Mouse (Mus musculus) testis, adult 10 weeks (tissue): ENCODE measurements around the gene Ctsa. TPM values are rescaled to one million over a fixed set of nuclear protein-coding genes. Genes with fewer than 3 reads are reported as not detected.

Experiments
- polyA plus RNA-seq: library from polyadenylated mRNA; stranded (reverse); fragments of 350-450 nt; fragmentation: Illumina TruSeq; extraction: RNeasy Lipid Tissue Mini Kit (QIAGEN cat#74804); gene quantifications from one replicate; pipeline ENCODE4 v1.2.3, GENCODE M21; 2014; ENCODE audit warnings: low read depth, low replicate concordance

The Ctsa gene
- polyA plus RNA-seq: 5.4 TPM

GRCm38 (mm10) chr2:164832748-164833301, at the start of gene Ctsa:
Gene Ctsa, plus strand, starts transcription at chr2:164832873.

DNA sequence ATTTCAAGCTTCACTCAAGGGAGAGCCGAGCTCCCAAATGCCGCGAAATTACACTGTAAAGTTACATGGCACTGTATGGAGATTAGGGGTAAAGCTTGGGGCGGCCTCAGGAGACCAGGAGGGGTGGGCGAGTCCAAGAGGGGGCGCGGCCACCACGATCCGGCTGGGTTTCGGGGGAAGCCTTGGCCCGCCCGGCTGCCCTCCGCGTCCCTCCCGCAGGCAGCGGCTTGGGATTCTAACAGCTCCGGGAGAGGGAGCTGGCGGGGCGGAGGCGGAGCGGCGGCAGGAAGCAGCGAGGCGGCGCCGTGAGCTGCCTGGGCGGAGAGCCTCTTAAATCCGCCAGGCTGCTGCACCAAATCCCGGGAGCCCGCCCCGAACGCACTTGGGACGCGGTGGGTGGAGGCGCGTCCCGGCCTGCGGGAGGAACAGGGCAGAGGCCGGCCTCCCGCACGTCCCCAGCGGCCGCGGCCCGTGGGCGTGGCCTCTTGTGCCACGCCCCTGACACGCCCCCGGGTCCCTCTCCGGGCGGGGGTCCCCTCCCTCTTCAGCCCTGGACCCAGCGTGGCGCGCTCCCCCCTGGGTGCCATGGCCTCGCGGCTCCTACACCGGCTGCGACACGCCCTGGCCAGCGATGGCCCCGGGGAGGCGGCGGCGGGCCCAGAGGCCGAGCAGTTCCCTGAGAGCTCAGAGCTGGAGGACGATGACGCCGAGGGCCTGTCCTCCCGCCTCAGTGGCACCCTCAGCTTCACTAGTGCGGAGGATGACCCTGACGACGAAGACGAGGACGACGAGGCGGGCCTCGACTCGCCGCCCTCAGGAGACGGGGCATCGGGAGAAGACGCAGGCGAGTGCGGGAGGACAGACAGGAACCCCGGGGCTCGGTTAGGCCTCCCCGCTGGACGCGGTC, 46.9 kb upstream of the Ctsa start, which contains the start of gene Snx21:
Gene Snx21, plus strand, starts transcription at position 343 of the 907 bp plus-strand sequence.

GRCm38 (mm10) chr2:164804533-164805331, 27.9 kb upstream of the Ctsa start, which contains the start of the genes Acot8 and Zswim3:
Gene Acot8, minus strand, starts transcription at chr2:164804882.
Gene Zswim3, plus strand, starts transcription at chr2:164805098.

DNA sequence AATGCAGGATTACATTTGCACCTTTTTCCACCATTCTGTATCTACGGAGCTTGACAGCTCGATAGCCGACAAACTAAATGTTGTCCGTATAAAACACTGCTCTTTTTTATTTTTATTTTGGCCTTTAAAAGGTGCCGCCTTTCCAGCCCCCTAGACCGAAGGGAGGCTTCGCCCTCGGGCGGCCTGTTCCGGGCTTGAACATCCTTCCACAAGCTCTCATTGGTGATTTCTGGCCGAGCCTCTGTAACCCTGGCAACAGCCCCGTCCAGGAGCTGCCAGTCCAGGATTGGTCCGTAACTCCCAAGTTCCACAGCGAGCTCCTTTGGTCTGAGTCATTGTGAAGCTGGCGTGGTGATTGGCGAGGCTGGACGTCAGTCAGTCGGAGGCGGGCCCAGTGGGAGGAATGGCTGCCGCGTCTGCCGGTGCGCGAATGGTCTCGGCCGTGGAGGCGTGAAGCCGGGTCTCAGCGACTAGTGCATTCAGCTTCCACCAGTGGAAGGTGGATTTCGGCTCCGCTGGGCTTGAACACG, 10.0 kb upstream of the Ctsa start, which contains the start of gene Zswim1:
Gene Zswim1, plus strand, starts transcription at position 51 of the 530 bp plus-strand sequence.

DNA sequence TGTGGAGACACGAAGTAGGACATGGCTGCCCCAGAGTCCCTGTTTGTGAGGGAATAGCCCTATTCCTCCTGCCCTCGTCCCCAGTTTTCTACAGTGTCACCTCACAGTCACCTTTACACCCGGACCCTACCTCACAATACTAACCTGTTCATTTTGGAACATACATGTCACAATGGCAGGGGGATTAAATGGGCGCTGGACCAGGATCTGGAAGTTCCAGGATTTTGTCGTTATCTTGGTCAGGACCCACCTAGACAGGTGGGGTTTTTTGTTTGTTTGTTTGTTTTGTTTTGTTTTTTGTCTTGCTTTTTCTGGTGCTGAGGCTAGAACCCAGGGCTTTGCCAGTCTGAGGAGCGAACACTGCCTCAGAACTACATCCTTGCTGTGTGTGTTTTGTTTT, 4.2 kb upstream of the Ctsa start, which contains the start of gene Spata25:
Gene Spata25, minus strand, starts transcription at position 101 of the 400 bp plus-strand sequence.

GRCm38 (mm10) chr2:164833314-164833959, 764 bp downstream of the Ctsa start, which contains the start of gene Neurl2:
Gene Neurl2, minus strand, starts transcription at chr2:164833456.

GRCm38 (mm10) chr2:164857101-164857821, 24.6 kb downstream of the Ctsa start, which contains the start of gene Pltp:
Gene Pltp, minus strand, starts transcription at chr2:164857711.

DNA sequence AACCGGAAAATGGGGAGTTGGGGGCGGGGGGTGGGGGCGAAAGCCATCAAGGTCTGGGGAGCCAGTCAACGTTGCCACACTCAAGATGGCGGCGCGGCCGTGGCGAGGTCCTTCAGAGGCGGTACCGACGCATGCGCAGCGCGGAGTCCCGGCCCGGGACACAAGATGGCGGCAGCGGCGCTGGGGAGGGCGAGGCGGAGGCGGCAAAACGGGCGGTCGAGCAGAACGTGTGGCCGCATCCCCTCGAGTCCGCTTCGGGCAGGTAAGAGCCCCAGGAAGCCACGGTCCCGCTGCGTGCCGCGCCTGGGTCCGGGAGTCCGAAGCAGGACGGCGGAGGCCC, 46.5 kb downstream of the Ctsa start, which contains the start of gene Pcif1:
Gene Pcif1, plus strand, starts transcription at position 77 of the 340 bp plus-strand sequence.

Other genes with a start within 250 kb of the Ctsa start
- gene Wfdc6a, start 247.4 kb upstream of the Ctsa start, polyA plus RNA-seq: 17.8 TPM
- 83.7 TPM for gene Eppin, start 239.3 kb upstream of the Ctsa start, polyA plus RNA-seq
- gene Wfdc6b, start 219.4 kb upstream of the Ctsa start, polyA plus RNA-seq: 2.2 TPM
- 1.6 TPM for gene Wfdc8, start 219.2 kb upstream of the Ctsa start, polyA plus RNA-seq
- 2.0 TPM for gene Wfdc16, start 194.1 kb upstream of the Ctsa start, polyA plus RNA-seq
- 15.1 TPM for gene Wfdc10, start 176.8 kb upstream of the Ctsa start, polyA plus RNA-seq
- gene Wfdc9, start 176.3 kb upstream of the Ctsa start, polyA plus RNA-seq: not detected
- not detected for gene Wfdc11, start 158.8 kb upstream of the Ctsa start, polyA plus RNA-seq
- 2.2 TPM for gene Wfdc13, start 147.8 kb upstream of the Ctsa start, polyA plus RNA-seq
- not detected for gene Spint4, start 134.4 kb upstream of the Ctsa start, polyA plus RNA-seq
- 8.1 TPM for gene Spint5, start 117.6 kb upstream of the Ctsa start, polyA plus RNA-seq
- 11.3 TPM for gene Wfdc3, start 86.9 kb upstream of the Ctsa start, polyA plus RNA-seq
- gene Dnttip1, start 86.9 kb upstream of the Ctsa start, polyA plus RNA-seq: 5.0 TPM
- gene Ube2c, start 63.0 kb upstream of the Ctsa start, polyA plus RNA-seq: 11.9 TPM
- not detected for gene Tnnc2, start 52.9 kb upstream of the Ctsa start, polyA plus RNA-seq
- gene Snx21, start 47.0 kb upstream of the Ctsa start, polyA plus RNA-seq: 1.4 TPM
- 1.3 TPM for gene Acot8, start 28.0 kb upstream of the Ctsa start, polyA plus RNA-seq
- gene Zswim3, start 27.8 kb upstream of the Ctsa start, polyA plus RNA-seq: 14.7 TPM
- 6.0 TPM for gene Zswim1, start 10.2 kb upstream of the Ctsa start, polyA plus RNA-seq
- gene Spata25, start 4.3 kb upstream of the Ctsa start, polyA plus RNA-seq: 15.7 TPM
- gene Neurl2, start 583 bp downstream of the Ctsa start, polyA plus RNA-seq: not detected
- 1.1 TPM for gene Pltp, start 24.8 kb downstream of the Ctsa start, polyA plus RNA-seq
- 2.8 TPM for gene Pcif1, start 46.4 kb downstream of the Ctsa start, polyA plus RNA-seq
- 0.22 TPM for gene Zfp335, start 78.9 kb downstream of the Ctsa start, polyA plus RNA-seq
- not detected for gene Mmp9, start 107.9 kb downstream of the Ctsa start, polyA plus RNA-seq
- gene Slc12a5, start 127.9 kb downstream of the Ctsa start, polyA plus RNA-seq: 8.0 TPM
- gene Ncoa5, start 202.0 kb downstream of the Ctsa start, polyA plus RNA-seq: 22.8 TPM
- gene Cd40, start 222.8 kb downstream of the Ctsa start, polyA plus RNA-seq: not detected